Mouse (Mus musculus): Measurements from ENCODE around the gene Gng7.

DNA sequence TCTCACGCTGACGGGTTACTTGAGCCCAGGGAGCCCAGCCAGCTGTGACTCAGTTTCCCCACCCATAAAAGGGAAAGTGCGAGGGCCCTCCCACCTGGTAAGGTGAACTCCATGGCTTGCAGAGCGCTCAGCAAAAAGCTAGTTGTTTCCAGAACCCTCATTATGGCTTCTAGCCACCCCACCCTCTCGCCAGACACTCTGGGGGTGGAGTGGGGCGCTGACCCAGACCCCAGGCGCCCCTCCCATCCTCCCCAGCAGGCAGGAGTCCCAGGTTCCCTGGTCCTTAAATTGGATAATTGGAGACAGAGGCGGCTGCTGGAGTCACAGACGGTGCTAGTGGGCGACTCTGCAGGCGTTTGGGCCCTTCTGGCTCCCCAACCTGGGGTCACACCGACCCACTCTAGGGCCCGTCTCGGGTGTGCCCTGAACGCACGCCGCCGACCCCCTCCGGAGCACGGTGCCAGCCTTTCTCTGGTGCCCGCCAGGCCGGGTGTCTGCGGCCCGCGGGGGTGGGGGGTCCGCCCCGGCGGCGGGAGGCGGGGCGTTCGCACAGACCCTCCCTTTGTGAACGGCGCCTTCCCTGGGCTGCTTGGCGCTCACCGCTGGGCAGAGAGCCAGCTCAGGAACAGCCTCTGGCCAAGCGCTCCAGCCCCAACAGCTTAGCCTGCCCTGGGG, 78.5 kb downstream of the Gng7 start:
- TF ChIP-seq CTCF (IDR thresholded peaks at IDR 0.05) (no peak), EP300 (IDR thresholded peaks at IDR 0.05; ENCODE audit: insufficient read depth, low read depth, low read length) (no peak), POLR2A (IDR thresholded peaks at IDR 0.05; ENCODE audit: insufficient read depth, low read depth, low read length) (no peak)
